Mouse (Mus musculus): Measurements from ENCODE around the gene Chchd6.

Gene Chchd6

GRCm38 (mm10) chr6:89362281-89363106 is 233.0 kb downstream of the Chchd6 start, which contains the start of gene Plxna1:
Gene Plxna1 (minus strand): TSS chr6:89362620.
- peak; percentile 79 to 89 for DNase-seq (ENCODE audit: inconsistent age in 2 of 2, low spot score in 1 of 2)

- DNase-seq (ENCODE audit: inconsistent age in 2 of 2, low spot score in 1 of 2): peak; percentile 75 to 91
These were observed 233.8 kb downstream of the Chchd6 start for GRCm38 (mm10) chr6:89361418-89362280.

DNA sequence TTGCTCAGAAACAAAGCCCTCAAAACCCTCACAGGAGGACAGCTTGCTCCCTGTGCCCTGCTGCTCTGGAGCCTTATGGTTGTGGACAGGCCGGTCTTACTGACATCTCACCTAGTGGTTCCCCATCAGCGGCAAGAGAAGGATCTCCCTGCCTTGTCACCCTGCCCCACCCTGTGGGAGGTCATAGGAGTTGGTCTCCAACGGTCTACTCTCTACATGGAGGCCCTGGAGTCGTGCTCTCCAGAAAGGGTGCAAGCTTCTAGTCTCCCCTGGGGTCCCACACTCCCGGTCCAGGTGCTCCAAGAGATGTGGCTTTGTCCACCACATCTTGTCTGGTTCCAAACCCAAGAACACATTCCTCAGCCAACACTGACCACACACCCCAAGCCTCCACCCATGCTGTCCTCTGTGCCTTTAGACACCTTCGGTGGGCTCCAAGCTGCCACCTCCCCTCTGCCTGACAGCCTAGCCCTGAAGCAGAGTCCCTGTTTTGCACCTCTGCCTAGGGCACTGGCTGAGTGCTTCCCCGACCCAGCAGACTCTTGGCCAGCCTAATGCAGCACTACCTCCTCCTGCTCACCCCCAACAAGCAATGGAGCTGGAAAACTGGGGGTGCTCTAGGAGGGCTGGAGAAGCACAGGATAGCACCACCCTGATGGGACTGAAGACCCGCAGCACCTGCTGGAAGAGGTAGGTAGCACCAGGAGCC is 234.6 kb downstream of the Chchd6 start:
- DNase-seq (ENCODE audit: inconsistent age in 2 of 2, low spot score in 1 of 2): no peak

GRCm38 (mm10) chr6:89359771-89360708 is 235.4 kb downstream of the Chchd6 start:
- DNase-seq (ENCODE audit: inconsistent age in 2 of 2, low spot score in 1 of 2): peak; percentile 61 to 78

DNA sequence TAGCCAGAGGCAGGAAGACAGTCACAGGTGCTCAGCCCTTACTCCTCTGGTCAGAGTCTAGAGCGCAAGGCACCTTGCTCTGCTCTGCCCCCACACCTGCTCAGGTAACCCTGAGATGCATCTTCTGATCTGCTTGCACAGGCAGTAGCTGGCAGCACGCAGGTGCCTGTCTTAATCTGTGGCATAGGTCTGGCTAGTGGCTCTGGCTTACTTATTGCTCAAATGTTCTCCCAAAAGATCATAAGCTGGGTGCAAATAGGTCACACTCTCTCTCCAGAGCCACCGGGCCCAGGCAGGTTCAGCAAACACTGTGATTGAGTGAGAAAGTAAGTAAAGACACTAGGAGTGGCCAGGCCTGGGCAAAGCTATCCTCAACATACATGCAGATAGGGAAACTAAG is 236.3 kb downstream of the Chchd6 start:
- DNase-seq (ENCODE audit: inconsistent age in 2 of 2, low spot score in 1 of 2): peak in 1 of 2 experiments; percentile 59

DNA sequence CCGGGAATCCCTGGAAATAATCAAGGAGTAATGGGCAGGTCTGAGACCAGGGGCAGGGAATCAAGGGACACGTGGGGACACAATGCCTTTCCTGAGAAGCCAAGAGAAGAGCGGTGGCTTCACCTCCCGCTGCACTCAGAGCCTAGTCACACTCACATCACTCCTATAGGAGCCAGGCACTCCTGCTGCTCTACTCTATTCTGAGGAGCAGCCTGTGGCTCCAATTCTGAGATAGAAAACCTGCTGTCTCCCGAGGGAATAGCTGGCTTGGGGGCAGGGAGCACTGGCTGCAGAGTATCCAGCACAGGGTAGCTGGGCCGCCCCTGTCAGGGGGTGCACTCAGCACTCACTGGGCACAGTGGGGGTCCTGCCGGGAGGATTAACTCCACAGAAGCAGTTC is 239.8 kb downstream of the Chchd6 start:
- DNase-seq (ENCODE audit: inconsistent age in 2 of 2, low spot score in 1 of 2): no peak

- peak; percentile 94 to 96 for DNase-seq (ENCODE audit: inconsistent age in 2 of 2, low spot score in 1 of 2)
These were observed 240.7 kb downstream of the Chchd6 start for GRCm38 (mm10) chr6:89354726-89355125.

GRCm38 (mm10) chr6:89354076-89354475 is 241.4 kb downstream of the Chchd6 start:
- DNase-seq (ENCODE audit: inconsistent age in 2 of 2, low spot score in 1 of 2): peak; percentile 70 to 84

- peak; percentile 65 to 79 for DNase-seq (ENCODE audit: inconsistent age in 2 of 2, low spot score in 1 of 2)
These were observed 242.4 kb downstream of the Chchd6 start for GRCm38 (mm10) chr6:89353101-89353500.

GRCm38 (mm10) chr6:89351441-89352137 is 243.9 kb downstream of the Chchd6 start:
- peak; percentile 64 to 92 for DNase-seq (ENCODE audit: inconsistent age in 2 of 2, low spot score in 1 of 2)

DNA sequence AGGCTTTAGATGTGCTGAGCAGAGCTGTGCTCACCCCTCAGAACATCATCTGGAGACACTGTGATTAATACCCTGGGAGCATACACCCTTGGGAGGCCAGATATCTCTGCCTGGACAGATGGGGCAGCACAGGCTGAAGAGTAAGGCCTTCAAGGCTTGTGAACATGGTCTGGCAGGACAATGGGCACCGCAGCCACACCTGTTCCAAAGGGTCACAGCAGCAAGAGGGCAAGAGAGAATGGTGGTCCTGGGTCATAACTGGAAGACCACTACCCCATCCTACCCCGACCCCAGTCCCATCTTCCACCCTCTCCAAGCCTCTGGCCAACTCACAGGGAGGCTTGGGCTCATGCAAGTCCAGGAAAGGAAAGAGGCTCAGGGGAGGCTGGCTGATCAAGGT is 244.9 kb downstream of the Chchd6 start:
- DNase-seq (ENCODE audit: inconsistent age in 2 of 2, low spot score in 1 of 2): no peak

GRCm38 (mm10) chr6:89350037-89350515 is 245.4 kb downstream of the Chchd6 start:
- peak; percentile 81 to 94 for DNase-seq (ENCODE audit: inconsistent age in 2 of 2, low spot score in 1 of 2)

GRCm38 (mm10) chr6:89348363-89348762 is 247.1 kb downstream of the Chchd6 start:
- peak in 1 of 2 experiments; percentile 51 for DNase-seq (ENCODE audit: inconsistent age in 2 of 2, low spot score in 1 of 2)

- peak in 1 of 2 experiments; percentile 56 for DNase-seq (ENCODE audit: inconsistent age in 2 of 2, low spot score in 1 of 2)
These were observed 247.7 kb downstream of the Chchd6 start for GRCm38 (mm10) chr6:89347792-89348191.

DNA sequence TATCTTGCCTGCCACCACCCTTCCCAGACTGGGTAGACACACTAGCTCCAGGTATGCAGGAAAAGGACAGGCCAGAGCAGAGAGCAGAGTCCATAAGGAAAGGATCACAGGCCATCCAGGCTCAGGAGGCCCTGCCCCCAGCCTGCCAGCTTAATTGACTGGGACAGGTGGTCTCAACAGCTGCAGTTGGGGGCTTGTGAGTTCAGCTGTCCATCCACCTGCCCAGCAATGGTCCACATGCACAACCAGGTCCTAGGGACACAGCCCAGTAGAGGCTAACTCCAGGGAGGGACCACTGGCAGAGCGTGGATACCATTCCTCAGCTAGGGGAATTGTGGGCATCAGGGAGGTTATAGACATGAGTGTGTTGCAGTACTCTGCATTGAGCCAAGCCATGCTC is 249.6 kb downstream of the Chchd6 start:
- DNase-seq (ENCODE audit: inconsistent age in 2 of 2, low spot score in 1 of 2): no peak

- DNase-seq (ENCODE audit: inconsistent age in 2 of 2, low spot score in 1 of 2): peak in 1 of 2 experiments; percentile 68
These were observed 250.0 kb downstream of the Chchd6 start for GRCm38 (mm10) chr6:89345486-89345785.

DNA sequence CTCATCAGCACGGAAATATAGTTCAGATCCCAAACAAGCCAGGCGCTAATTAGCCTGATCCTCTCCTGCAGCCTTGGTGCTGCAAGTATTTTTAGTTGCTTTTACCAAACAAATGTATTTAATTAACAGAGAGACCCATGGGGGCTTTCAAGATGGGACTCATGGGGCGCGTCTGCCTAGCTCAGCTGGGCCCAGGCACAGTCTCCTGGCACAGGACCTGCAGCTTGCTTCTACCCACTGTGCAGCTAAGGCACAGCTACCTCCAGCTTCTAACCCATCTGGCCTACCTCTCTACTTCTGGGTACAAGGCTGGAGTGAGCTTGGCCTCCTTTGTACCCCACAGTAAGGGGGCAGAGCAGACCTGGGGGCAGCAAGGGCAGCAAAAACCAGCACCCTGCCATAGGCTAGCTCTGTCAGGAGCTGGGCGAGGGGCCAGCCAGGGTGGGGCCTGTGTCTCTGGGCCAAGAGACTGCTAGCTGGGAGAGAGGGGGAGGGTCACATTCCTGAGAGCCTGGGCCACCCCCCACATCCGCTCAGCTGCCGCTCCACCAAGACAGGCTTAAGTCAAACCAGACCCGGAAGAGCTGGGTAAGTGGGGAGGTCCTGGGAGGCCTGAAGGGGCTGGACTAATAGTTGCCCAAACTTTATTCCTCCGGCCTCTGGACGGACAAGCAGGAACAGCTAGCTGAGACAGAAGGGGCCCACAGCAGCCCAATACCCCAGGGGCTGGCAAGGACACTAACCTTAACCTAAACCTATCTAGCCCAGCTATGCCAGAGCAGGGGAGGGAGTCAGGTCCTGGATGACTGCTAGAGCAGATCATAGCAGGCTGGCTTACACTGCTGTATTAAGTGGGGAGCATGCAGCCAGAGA is 250.6 kb downstream of the Chchd6 start:
- peak; percentile 72 to 83 for DNase-seq (ENCODE audit: inconsistent age in 2 of 2, low spot score in 1 of 2)

DNA sequence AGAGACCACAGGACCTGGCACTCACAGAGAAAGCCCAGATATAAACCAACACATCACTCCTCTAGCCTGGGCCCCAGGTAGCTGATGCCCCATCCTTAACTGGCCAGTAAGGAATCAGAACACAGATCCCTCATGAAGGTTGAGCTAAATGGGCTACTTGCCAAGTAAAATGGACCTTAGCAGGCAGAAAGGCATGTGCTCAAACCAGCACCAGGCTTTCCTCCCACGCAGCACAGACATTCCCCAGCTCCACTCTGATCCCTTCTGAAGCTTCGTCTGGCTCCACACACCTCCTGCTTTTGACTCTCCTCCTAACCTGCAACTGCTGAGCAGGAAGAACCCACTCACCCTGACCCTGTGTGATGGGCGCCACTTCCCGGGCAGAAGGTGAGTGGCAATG is 253.5 kb downstream of the Chchd6 start:
- no peak for DNase-seq (ENCODE audit: inconsistent age in 2 of 2, low spot score in 1 of 2)
